ENCODE assay signal across 8 mouse cellular contexts in genomic region chrX:7421016-7421415, GRCm38 (mm10). TPM values are rescaled to one million over a fixed set of nuclear protein-coding genes. Genes with fewer than 3 reads are reported as not detected.
DNase-seq lines count a peak whose midpoint lies in the region; ATAC-seq and TF ChIP-seq lines count a peak whose summit lies in the region.

No protein-coding gene starts in this region.

- no peak overlapping the region for H3K27ac ChIP-seq in bone marrow, adult 2 months (ENCODE audit: control insufficient read depth, insufficient read depth, low read depth, low read length, poor library complexity)
- H3K27ac ChIP-seq in embryonic fibroblast, embryonic 13.5 days (ENCODE audit: insufficient read depth, low read length): no peak overlapping the region
- no peak overlapping the region for H3K27ac ChIP-seq in heart, embryonic 15.5 days
- H3K27ac ChIP-seq in kidney, postnatal 0 days: no peak overlapping the region
- no peak overlapping the region for H3K27ac ChIP-seq in liver, embryonic 12.5 days
- H3K27ac ChIP-seq in stomach, embryonic 15.5 days: no peak overlapping the region

- DNase-seq in CD4-positive, CD25-positive, alpha-beta regulatory T cell, adult 2 months (ENCODE audit: low read depth, low spot score): peak; percentile 94
- peak; percentile 84 for DNase-seq in kidney, postnatal 0 days (ENCODE audit: low spot score)
- DNase-seq in natural killer cell, adult 2 months (ENCODE audit: low spot score in 2 of 2): peak; percentile 73 to 79

- TF ChIP-seq CTCF in bone marrow, adult 2 months (IDR thresholded peaks at IDR 0.05; ENCODE audit: control insufficient read depth, insufficient read depth, low read length): peak; percentile 77
- TF ChIP-seq CTCF in embryonic fibroblast, embryonic 13.5 days (IDR thresholded peaks at IDR 0.05; ENCODE audit: borderline replicate concordance, insufficient read depth, low read length): peak; percentile 28; the same call in 1 of the 2 replicates
- TF ChIP-seq CTCF in kidney, postnatal 0 days (IDR thresholded peaks at IDR 0.05; ENCODE audit: low read depth): peak; percentile 84

- no peaks in the 10 kb centered on the region for H3K36me3 ChIP-seq in heart, embryonic 15.5 days
- H3K36me3 ChIP-seq in kidney, postnatal 0 days (ENCODE audit: insufficient read depth, low read length): no peaks in the 10 kb centered on the region
- no peaks in the 10 kb centered on the region for H3K36me3 ChIP-seq in liver, embryonic 12.5 days
- H3K36me3 ChIP-seq in stomach, embryonic 15.5 days: no peaks in the 10 kb centered on the region

- 22% methylated on average over 3 of the region's 3 CpGs for WGBS in bone marrow, adult 2 months
- WGBS in heart, embryonic 15.5 days: 17% methylated on average over 3 of the region's 3 CpGs
- 31% methylated on average over 3 of the region's 3 CpGs for WGBS in kidney, postnatal 0 days
- 28% methylated on average over 3 of the region's 3 CpGs for WGBS in liver, embryonic 12.5 days (ENCODE audit: insufficient replicate concordance)
- 26% methylated on average over 3 of the region's 3 CpGs for WGBS in stomach, embryonic 15.5 days

- no peaks in the 10 kb centered on the region for H3K4me1 ChIP-seq in bone marrow, adult 2 months (ENCODE audit: control insufficient read depth, insufficient read depth, low read length)
- no peaks in the 10 kb centered on the region for H3K4me1 ChIP-seq in embryonic fibroblast, embryonic 13.5 days (ENCODE audit: control insufficient read depth, insufficient read depth, low read length)
- H3K4me1 ChIP-seq in heart, embryonic 15.5 days (replicated peaks): no peaks in the 10 kb centered on the region
- no peaks in the 10 kb centered on the region for H3K4me1 ChIP-seq in kidney, postnatal 0 days (replicated peaks; ENCODE audit: insufficient read depth, low read length)
- 0 out of 2 replicates have a peak, but pooled peaks cover 2% of the 10 kb centered on the region for H3K4me1 ChIP-seq in liver, embryonic 12.5 days
- H3K4me1 ChIP-seq in stomach, embryonic 15.5 days: no peaks in the 10 kb centered on the region

- H3K27me3 ChIP-seq in heart, embryonic 15.5 days: no peaks in the 10 kb centered on the region
- H3K27me3 ChIP-seq in kidney, postnatal 0 days (ENCODE audit: insufficient read depth, low read length): no peaks in the 10 kb centered on the region
- H3K27me3 ChIP-seq in liver, embryonic 12.5 days (replicated peaks): no peaks in the 10 kb centered on the region
- no peaks in the 10 kb centered on the region for H3K27me3 ChIP-seq in stomach, embryonic 15.5 days (replicated peaks)

- no peak for TF ChIP-seq POLR2A in bone marrow, adult 2 months (IDR thresholded peaks at IDR 0.05; ENCODE audit: borderline replicate concordance, control insufficient read depth, low read depth, low read length)
- TF ChIP-seq POLR2A in embryonic fibroblast, embryonic 13.5 days (IDR thresholded peaks at IDR 0.05; ENCODE audit: low read depth, low read length): no peak

- H3K9me3 ChIP-seq in heart, embryonic 15.5 days (replicated peaks): no peaks in the 10 kb centered on the region
- no peaks in the 10 kb centered on the region for H3K9me3 ChIP-seq in kidney, postnatal 0 days (replicated peaks; ENCODE audit: low read length)
- no peaks in the 10 kb centered on the region for H3K9me3 ChIP-seq in liver, embryonic 12.5 days (replicated peaks)
- H3K9me3 ChIP-seq in stomach, embryonic 15.5 days: no peaks in the 10 kb centered on the region

- no peak overlapping the region for H3K9ac ChIP-seq in heart, embryonic 15.5 days
- no peak overlapping the region for H3K9ac ChIP-seq in kidney, postnatal 0 days (ENCODE audit: low read depth, low read length)
- no peak overlapping the region for H3K9ac ChIP-seq in liver, embryonic 12.5 days
- no peak overlapping the region for H3K9ac ChIP-seq in stomach, embryonic 15.5 days

- no peak overlapping the region for H3K4me3 ChIP-seq in bone marrow, adult 2 months (replicated peaks; ENCODE audit: control insufficient read depth, low read depth, low read length)
- H3K4me3 ChIP-seq in embryonic fibroblast, embryonic 13.5 days (ENCODE audit: insufficient read depth, low read length): no peak overlapping the region
- H3K4me3 ChIP-seq in heart, embryonic 15.5 days: no peak overlapping the region
- H3K4me3 ChIP-seq in kidney, postnatal 0 days (replicated peaks; ENCODE audit: low read depth, low read length): no peak overlapping the region
- H3K4me3 ChIP-seq in liver, embryonic 12.5 days: no peak overlapping the region
- H3K4me3 ChIP-seq in stomach, embryonic 15.5 days (replicated peaks): no peak overlapping the region

- H3K4me2 ChIP-seq in heart, embryonic 15.5 days: 0 out of 2 replicates have a peak overlapping the region, but pooled peaks have one; percentile 10
- no peak overlapping the region; the same call in 1 of the 2 replicates for H3K4me2 ChIP-seq in kidney, postnatal 0 days (ENCODE audit: low read length)
- H3K4me2 ChIP-seq in liver, embryonic 12.5 days: no peak overlapping the region
- H3K4me2 ChIP-seq in stomach, embryonic 15.5 days: no peak overlapping the region; the same call in 1 of the 2 replicates

- ATAC-seq in heart, embryonic 15.5 days (replicated peaks; ENCODE audit: insufficient number of reproducible peaks, insufficient read depth, low FRiP score, low read depth): peak; percentile 69
- ATAC-seq in kidney, postnatal 0 days (replicated peaks; ENCODE audit: low FRiP score, low read depth): peak; percentile 71
- ATAC-seq in liver, embryonic 12.5 days: peak; percentile 55; the same call in 1 of the 2 replicates
- ATAC-seq in stomach, embryonic 15.5 days (ENCODE audit: insufficient read depth, low FRiP score, low read depth): peak; percentile 63; the same call in 1 of the 2 replicates

RNA-seq across cellular contexts. Expression of gene Usp27x, which starts 45.4 kb away (rescaled TPM):
- polyA plus RNA-seq in bone marrow, adult 2 months (2011; ENCODE audit: insufficient read depth, insufficient read length, low replicate concordance, missing spikeins): 1.0 TPM in 1 of 2 replicates, not detected in the other
- 4.5 and 4.6 TPM in 2 replicates for polyA plus RNA-seq in embryonic fibroblast, embryonic 13.5 days (2011; ENCODE audit: insufficient read length, low read depth, missing spikeins)
- polyA plus RNA-seq in heart, embryonic 15.5 days (2015; fragmentation: Nextera tagmentation; extraction: Ambion mirVana): 0.30 and 0.55 TPM in 2 replicates
- polyA plus RNA-seq in kidney, postnatal 0 days (2015; fragmentation: Nextera tagmentation; extraction: Ambion mirVana): 0.70 and 0.74 TPM in 2 replicates
- polyA plus RNA-seq in liver, embryonic 12.5 days (2016; fragmentation: Nextera tagmentation; extraction: Ambion mirVana): 0.30 TPM in 2 replicates
- 0.82 and 0.84 TPM in 2 replicates for polyA plus RNA-seq in stomach, embryonic 15.5 days (2015; fragmentation: Nextera tagmentation; extraction: Ambion mirVana)

Comparison
In these comparisons a context has a peak if more than half of its experiments do, and no peak if none do; other contexts are left out.
1. CTCF ChIP-seq: peak in every context shown above with its lines; median percentile 84 in kidney, postnatal 0 days; 77 in bone marrow, adult 2 months; 28 in embryonic fibroblast, embryonic 13.5 days.